Mouse (Mus musculus) mesoderm, embryonic 11.5 days (tissue): ENCODE data around the gene Fancm.
"Not testable (repeated sequence)": the region's sequence is repeated elsewhere in the genome, so short reads cannot be mapped to it uniquely, and the experiment has no call there.

ENCODE experiments used
- DNase-seq: peaks from one replicate; pipeline ENCODE4 v3.0.0-alpha.2; 2012; ENCODE audit warnings: low read depth, low spot score

Gene Fancm

GRCm38 (mm10) chr12:65118968-65119367 is 43.6 kb downstream of the Fancm start:
- DNase-seq = no peak

DNA sequence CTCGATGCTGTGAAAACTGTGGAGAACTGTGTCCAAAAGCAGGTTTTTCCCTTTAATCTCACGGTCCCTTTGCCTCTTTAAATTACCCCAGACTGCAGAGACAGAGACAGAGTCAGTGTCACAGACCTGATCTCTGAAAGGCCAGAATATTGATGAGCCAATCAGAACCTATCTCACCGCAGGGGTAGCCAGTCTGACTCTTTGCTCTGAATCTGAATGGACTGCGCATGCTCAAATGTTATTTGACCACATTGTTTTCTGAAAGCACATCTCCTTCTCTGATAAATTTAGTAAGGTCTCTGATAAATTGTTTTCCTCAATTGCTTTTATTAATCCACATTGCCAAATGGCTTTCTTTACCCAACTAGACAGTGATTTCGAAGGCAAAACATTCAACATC is 44.0 kb downstream of the Fancm start:
- DNase-seq = no peak

- not testable (repeated sequence) for DNase-seq
Observed at GRCm38 (mm10) chr12:65136121-65136520, 60.7 kb downstream of the Fancm start.

DNA sequence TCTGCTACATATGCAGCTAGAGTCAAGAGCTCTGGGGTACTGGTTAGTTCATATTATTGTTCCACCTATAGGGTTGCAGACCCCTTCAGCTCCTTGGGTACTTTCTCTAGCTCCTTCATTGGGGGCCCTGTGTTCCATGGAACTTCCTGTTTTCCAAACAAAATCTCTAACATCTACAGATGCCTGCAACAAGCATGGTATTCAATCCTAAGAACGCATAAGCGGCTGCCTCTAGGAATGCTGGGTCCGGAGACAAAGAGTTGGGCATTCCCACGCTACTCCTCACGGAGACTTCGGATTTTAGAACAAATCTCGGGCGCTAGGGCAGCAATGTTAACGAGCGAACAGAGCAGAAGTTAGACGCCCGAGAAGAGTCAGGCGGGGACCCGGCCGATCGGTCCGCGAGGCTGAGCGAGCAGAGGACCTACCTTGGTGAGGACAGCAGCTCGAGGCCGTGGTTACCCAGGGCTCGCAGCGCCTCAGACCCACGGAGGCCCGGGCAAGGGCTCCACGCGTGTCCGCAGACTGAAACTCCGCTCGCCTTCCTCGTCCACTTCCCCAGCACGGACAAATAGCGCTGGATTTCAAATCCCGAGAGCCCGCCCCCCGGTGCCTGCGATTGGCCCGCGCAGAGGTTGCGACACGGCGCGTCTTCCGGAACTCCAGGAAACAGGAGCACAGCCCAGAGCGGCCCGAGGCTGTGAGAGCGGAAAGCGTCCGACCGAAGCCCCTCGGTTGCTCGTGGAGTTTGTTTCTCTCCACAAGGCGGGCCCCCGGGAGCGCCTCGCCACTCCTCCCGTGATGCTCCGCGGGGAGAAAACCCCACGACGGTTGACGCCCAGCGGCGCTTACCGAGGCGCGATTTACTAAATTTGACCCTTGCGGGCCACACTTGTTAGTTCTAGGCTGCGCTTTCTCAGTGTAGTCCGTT is 96.9 kb downstream of the Fancm start, which contains the start of gene Mis18bp1:
Gene Mis18bp1, minus strand, starts transcription at position 584 of the 931 bp plus-strand sequence.
- DNase-seq = peak; percentile 96

- DNase-seq = not testable (repeated sequence)
Observed at GRCm38 (mm10) chr12:65172959-65173358, 97.6 kb downstream of the Fancm start.

DNA sequence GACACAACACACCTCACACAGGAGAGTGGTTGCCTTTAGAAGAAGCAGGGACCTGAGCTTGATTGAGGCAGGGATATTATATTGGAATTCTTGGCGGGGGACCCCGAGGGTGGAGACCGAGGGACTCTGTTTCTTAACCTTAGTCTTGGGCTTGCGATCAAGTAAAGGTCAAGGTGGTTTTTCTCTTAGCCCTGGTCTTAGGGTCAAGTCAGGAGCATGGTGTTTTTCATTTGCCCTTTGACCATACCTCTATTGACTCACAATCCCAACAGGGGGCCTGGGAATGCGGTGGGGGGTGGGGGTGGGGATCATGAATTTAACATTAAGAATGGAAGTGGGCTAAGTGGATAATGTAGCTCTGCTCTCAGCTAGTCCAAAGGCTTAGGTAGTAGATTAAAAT is 98.3 kb downstream of the Fancm start:
- DNase-seq = no peak
